Mouse (Mus musculus) gastrocnemius, adult 2 months (tissue): ENCODE results near the gene Tmem120b. TPM values are rescaled to one million over a fixed set of nuclear protein-coding genes. Genes with fewer than 3 reads are reported as not detected.

Experiments used
- DNase-seq: peaks from one replicate; pipeline ENCODE4 v3.0.0; 2022
- H3K27ac ChIP-seq: fragments of 200-600 bp; 2 replicates; pipeline ENCODE4 v1.8.1; 2022; ENCODE audit warnings: mild to moderate bottlenecking
- H3K4me3 ChIP-seq: fragments of 200-600 bp; 2 replicates; pipeline ENCODE4 v1.8.1; 2022; ENCODE audit warnings: mild to moderate bottlenecking, moderate library complexity
- CTCF ChIP-seq: fragments of 200-600 bp; IDR thresholded peaks from 2 replicates; pipeline ENCODE4 v1.8.1; 2022; ENCODE audit warnings: antibody characterized with exemption, mild to moderate bottlenecking, moderate library complexity
- intact Hi-C: fragments of 180-260 bp; cut with DNase I; formaldehyde crosslinking; loops from one replicate; pipeline ENCODE4 v1.15.1; 2025
- total RNA-seq, 2 experiments: library from RNA; stranded (reverse); gene quantifications; 2 replicates each; pipeline ENCODE4 v1.2.3; 2021

Gene Tmem120b
- total RNA-seq, 2 experiments from 2014 or later, result 19.2 to 23.2 TPM

DNA sequence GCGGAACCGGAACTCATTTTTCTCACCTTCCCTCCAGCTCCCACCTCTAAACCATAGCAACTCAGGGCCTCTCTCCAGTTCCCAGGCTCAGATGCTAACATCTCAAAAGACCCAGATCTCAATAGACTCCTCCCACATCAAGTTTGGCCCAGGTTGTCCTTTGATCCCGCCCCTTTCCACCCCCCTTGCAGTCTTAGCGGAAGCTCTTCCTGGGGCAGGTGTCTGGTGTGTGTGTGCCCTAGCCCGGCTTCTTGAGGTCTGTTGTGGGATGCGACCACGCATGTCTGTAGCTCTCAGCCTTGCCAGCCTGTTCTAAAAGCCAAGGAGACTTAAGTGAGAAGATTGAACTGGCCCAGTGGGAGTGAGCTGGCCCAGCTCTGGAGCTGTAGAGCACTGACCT, 82.4 kb downstream of the Tmem120b start:
- intact Hi-C loops, result no loop called here
- peak overlapping the region; percentile 67 for H3K4me3 ChIP-seq
- TF ChIP-seq CTCF, result no peak
- H3K27ac ChIP-seq, result peak overlapping the region; percentile 48
- no peak for DNase-seq

DNA sequence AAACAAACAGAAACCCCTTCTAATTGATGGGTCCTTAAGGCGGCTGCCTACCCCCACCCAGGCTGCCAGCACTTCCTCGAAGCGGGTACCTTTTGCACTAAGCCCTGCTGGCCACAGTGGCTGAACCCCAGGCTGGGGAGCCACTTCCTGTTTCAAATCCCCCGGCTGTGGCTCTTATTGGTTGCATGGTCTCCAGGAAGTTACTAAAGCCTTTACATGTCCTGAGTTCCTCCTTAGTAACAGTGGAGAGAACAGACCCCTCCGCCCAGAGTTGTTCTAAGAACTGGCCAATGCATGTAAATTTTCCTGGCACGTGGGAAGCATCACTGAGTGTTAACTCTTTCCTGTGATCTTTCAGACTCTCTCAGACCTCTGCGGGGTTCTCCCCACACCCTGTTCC, 82.9 kb downstream of the Tmem120b start:
- TF ChIP-seq CTCF, result no peak
- peak; percentile 30 for DNase-seq
- intact Hi-C loops, result no loop called here
- Histone ChIP-seq H3K4me3 (peak overlapping the region; percentile 67), H3K27ac (peak overlapping the region; percentile 48)

DNA sequence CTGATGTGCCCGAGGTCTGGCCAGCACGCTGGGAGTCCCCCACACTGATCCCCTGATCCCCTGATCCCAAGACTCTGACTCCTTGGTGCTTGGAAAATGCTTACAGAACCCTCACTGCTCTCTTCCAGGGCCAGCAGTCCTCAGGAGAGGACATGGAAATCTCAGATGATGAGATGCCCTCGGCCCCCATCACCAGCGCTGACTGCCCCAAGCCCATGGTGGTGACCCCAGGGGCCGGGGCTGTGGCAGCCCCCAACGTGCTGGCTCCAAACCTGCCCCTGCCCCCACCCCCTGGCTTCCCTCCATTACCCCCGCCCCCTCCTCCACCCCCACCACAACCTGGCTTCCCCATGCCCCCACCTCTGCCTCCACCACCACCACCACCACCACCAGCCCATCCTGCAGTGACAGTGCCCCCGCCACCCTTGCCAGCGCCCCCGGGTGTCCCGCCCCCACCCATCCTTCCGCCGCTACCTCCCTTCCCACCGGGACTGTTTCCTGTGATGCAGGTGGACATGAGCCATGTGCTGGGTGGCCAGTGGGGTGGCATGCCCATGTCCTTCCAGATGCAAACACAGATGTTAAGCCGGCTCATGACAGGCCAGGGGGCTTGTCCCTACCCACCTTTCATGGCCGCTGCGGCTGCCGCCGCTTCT, 83.6 kb downstream of the Tmem120b start:
- intact Hi-C loops, result no loop called here

DNA sequence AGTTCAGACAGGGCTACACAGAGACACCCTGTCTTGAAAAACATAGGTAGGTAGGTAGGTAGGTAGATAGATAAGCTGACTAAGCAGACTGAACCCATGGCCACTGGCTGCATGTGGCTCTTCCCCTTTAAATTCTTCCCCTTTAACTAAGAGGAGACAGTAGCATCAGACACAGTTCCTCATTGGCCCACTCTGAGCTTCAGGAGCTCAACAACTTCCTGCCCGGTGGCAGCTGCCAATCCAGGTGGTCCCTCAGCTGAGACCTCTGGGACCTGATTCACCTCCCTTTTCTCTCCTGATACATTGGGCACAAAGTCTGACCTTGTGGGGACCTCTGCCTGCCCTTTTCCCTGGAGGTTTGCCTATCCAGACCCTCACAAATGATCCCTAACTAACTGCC, 84.7 kb downstream of the Tmem120b start:
- no peak for DNase-seq
- intact Hi-C loops, result no loop called here
- no peak for TF ChIP-seq CTCF
- Histone ChIP-seq H3K4me3 (no peak overlapping the region), H3K27ac (no peak overlapping the region)

More for the DNA sequence above, 83.6 kb downstream of the Tmem120b start:
- Histone ChIP-seq H3K4me3 (no peak overlapping the region), H3K27ac (no peak overlapping the region)
- no peak for DNase-seq
- TF ChIP-seq CTCF, result no peak

DNA sequence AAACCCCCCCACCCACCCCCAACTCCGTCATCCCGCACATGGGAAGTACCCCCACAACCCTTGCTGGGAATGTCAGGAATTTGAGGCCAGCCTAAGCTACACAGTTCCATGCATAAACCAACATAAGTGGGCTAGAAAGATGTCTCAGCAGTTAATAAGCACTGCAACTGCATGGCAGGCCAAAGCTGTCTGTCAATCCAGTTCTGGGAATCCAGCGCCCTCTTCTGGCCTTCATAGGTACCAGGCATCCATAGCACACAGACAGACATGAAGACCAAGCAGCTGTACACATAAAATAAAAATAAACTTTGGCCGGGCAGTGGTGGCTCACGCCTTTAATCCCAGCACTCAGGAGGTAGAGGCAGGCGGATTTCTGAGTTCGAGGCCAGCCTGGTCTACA, 87.2 kb downstream of the Tmem120b start:
- Histone ChIP-seq H3K27ac (peak overlapping the region; percentile 25; the same call in 1 of the 2 replicates), H3K4me3 (no peak overlapping the region)
- DNase-seq, result peak; percentile 79
- TF ChIP-seq CTCF, result peak; percentile 82
- intact Hi-C loops, result no loop called here

DNA sequence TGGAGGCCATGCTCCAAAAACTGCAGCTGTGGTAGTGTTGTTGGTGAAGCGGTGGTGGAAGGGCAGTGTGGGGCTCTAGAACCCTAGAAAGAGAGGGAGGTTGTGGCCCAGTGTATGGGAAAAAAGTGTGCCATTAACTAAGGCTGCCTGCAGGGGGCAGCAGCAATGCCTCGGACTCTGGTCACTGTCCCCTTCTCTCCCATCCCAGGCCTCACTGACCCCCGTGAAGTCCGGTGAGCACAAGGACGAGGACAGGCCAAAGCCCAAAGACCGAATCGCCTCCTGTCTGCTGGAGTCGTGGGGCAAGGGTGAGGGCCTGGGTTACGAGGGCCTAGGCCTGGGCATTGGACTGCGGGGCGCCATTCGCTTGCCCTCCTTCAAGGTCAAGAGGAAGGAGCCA, 88.5 kb downstream of the Tmem120b start:
- Histone ChIP-seq H3K27ac (no peak overlapping the region), H3K4me3 (no peak overlapping the region)
- DNase-seq, result no peak
- intact Hi-C loops, result no loop called here
- TF ChIP-seq CTCF, result peak; percentile 57

DNA sequence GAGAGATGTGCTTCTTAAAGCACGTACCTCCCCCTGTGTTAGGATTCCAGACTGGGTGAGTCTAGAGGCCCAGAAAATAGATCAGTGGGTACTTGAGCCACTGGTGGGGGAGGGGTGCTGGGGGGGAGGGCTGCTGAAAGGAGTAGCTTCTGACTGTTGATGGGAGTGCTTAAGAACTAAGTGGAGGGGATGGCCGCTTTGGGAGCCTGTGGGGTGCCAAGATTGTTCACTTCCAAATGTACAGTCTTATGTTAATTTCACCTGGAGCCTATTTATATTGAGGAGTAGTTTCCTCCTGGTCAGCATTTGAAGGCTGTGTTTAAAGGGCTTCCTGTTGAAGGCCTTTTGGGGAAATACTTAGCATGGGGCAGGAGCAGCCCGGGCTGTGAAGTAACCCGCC, 89.8 kb downstream of the Tmem120b start:
- no peak overlapping the region for H3K4me3 ChIP-seq
- no peak for TF ChIP-seq CTCF
- no peak for DNase-seq
- no peak overlapping the region for H3K27ac ChIP-seq
- intact Hi-C loops, result no loop called here

DNA sequence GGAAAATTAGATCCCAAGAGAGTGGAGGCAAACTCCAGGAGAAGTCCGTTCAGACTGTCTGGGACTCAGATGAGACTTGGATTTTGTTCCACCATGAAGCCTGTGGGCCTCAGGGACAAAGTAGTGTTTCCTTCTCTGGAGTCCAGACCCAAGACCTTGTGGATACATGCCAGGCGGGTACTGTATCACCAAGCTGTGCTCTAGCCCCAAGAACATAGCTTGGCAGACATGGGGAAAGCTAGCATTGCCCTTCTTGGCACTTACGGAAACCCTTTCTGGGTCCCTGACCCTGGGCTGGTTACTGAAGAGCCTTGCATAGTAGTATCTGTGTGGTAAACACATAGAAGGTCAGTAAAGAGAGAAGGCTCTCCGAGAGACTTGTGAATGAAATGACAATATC, 91.2 kb downstream of the Tmem120b start:
- intact Hi-C loops, result no loop called here
- TF ChIP-seq CTCF, result no peak
- Histone ChIP-seq H3K4me3 (no peak overlapping the region), H3K27ac (peak overlapping the region; percentile 63)
- peak; percentile 76 for DNase-seq

DNA sequence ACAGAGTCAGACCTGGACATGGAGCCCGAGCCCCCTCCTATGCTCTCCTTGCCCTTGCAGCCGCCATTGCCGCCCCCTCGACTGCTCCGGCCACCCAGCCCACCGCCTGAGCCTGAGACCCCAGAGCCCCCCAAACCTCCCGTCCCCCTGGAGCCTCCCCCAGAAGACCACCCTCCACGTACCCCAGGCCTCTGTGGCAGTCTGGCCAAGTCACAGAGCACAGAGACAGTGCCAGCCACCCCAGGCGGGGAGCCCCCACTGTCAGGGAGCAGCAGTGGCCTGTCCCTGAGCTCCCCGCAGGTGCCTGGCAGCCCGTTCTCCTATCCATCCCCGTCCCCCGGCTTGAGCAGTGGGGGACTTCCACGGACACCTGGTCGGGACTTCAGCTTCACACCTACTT, 91.7 kb downstream of the Tmem120b start:
- no peak for TF ChIP-seq CTCF
- DNase-seq, result peak; percentile 24
- intact Hi-C loops, result no loop called here
- no peak overlapping the region for H3K4me3 ChIP-seq
- peak overlapping the region; percentile 63 for H3K27ac ChIP-seq

DNA sequence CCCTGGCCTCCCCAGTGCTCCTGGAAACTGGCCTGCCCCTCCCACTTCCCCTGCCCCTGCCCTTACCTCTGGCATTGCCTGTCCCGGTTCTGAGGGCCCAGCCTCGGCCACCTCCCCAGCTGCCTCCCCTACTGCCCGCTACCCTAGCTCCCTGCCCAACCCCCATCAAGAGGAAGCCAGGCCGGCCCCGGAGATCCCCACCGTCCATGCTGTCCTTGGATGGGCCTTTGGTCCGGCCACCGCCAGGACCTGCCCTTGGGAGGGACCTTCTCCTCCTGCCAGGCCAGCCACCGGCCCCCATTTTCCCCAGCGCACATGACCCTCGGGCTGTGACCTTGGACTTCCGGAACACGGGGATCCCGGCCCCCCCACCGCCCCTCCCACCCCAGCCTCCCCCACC, 92.1 kb downstream of the Tmem120b start:
- intact Hi-C loops, result no loop called here
- no peak for TF ChIP-seq CTCF
- Histone ChIP-seq H3K4me3 (no peak overlapping the region), H3K27ac (no peak overlapping the region; the same call in 1 of the 2 replicates)
- DNase-seq, result no peak

DNA sequence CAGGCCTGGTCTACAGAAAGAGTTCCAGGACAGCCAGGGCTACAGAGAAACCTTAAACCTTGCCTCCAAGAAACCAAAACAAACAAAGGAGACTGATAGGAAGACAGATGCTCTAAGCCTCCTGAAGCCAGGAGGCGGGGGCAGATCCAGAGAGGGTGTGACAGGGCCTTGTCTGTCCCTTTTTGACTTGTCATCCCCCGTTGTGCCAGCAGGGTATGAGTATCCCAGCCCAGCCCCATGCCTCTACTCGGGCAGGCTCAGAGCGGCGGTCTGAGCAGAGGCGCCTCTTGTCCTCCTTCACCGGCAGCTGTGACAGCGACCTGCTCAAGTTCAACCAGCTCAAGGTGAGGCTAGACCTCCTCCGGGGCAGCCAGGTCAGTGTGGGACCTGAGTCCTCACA, 94.7 kb downstream of the Tmem120b start:
- intact Hi-C loops, result no loop called here
- Histone ChIP-seq H3K4me3 (no peak overlapping the region), H3K27ac (no peak overlapping the region)
- no peak for TF ChIP-seq CTCF
- DNase-seq, result no peak

DNA sequence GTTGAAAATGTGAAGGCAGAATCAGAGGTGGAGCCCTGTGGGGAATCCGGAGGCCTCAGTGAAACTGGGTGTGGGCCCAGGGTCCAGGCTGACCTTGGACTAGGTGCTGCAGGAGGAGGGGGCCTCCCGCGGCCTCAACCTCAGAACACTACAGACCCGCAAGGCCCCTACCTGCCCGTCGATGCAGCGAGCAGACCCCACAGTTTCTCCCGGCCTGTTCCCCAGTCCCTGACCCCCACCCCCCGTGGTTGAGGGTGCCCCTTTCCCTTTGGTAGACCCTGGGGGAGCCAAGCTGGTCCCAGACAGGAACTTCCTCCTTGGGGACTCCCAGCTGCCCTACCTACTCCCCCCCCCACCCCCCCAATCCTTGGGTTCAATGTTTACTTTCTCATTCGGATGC, 98.2 kb downstream of the Tmem120b start:
- H3K27ac ChIP-seq, result no peak overlapping the region
- DNase-seq, result no peak
- intact Hi-C loops, result no loop called here
- no peak for TF ChIP-seq CTCF
- no peak overlapping the region for H3K4me3 ChIP-seq

Other genes starting within 250 kb of the Tmem120b start
- 100 to 1,000 TPM; 366 to 502 TPM for gene Anapc5, start 247.1 kb upstream of the Tmem120b start, total RNA-seq
- gene Rnf34, start 218.4 kb upstream of the Tmem120b start, total RNA-seq, result 10 to 100 TPM; 20.0 to 21.4 TPM
- gene Kdm2b, start 78.6 kb upstream of the Tmem120b start, total RNA-seq, result 10 to 100 TPM; 11.5 to 13.3 TPM
- gene Orai1, start 53.3 kb upstream of the Tmem120b start, total RNA-seq, result 10 to 100 TPM; 32.1 to 38.7 TPM
- gene Morn3, start 21.4 kb upstream of the Tmem120b start, total RNA-seq, result not detected
- gene Rhof, start 64.3 kb downstream of the Tmem120b start, total RNA-seq, result under 1 TPM; 0.28 to 0.36 TPM
- gene Setd1b, start 73.8 kb downstream of the Tmem120b start, total RNA-seq, result 10 to 100 TPM in 1 of 2 experiments, 1 to 10 TPM in 1; 9.8 to 11.3 TPM
- gene Psmd9, start 101.0 kb downstream of the Tmem120b start, total RNA-seq, result 10 to 100 TPM; 13.3 to 16.9 TPM
- gene Hpd, start 114.3 kb downstream of the Tmem120b start, total RNA-seq, result not detected
- 1 to 10 TPM in 1 of 2 experiments, under 1 TPM in 1; 0.56 to 1.5 TPM for gene Wdr66, start 183.7 kb downstream of the Tmem120b start, total RNA-seq